1 mouse cellular context compared by ENCODE assay signal in genomic region chr17:27699641-27700244, GRCm38 (mm10).
TF ChIP-seq lines count a peak whose summit lies in the region.

No protein-coding gene starts in this region.

TF ChIP-seq in MEL, 35 proteins besides CTCF, POLR2A, EP300 and RAD21 (continued from another document):
- TF ChIP-seq NRF1 (IDR thresholded peaks at IDR 0.05; ENCODE audit: insufficient read depth, low read depth, low read length, poor library complexity, severe bottlenecking) = no peak
- TF ChIP-seq CHD1 (IDR thresholded peaks at IDR 0.05; ENCODE audit: low read depth, low read length) = no peak
- no peak for TF ChIP-seq UBTF (IDR thresholded peaks at IDR 0.05; ENCODE audit: borderline replicate concordance, insufficient read depth, low read depth, low read length)
- TF ChIP-seq GABPA (IDR thresholded peaks at IDR 0.05; ENCODE audit: low read depth, low read length) = no peak
- peak; percentile 53; the same call in 1 of the 2 replicates for TF ChIP-seq MAX (IDR thresholded peaks at IDR 0.05; ENCODE audit: low read length)
- TF ChIP-seq MEF2A (IDR thresholded peaks at IDR 0.05; ENCODE audit: extremely low read depth, insufficient replicate concordance, low read depth, low read length, poor library complexity, severe bottlenecking) = no peak
- TF ChIP-seq USF1 (IDR thresholded peaks at IDR 0.05; ENCODE audit: low read depth, low read length) = peak; percentile 78
